Mouse (Mus musculus): ENCODE measurements around the gene Crhr1. TPM values are rescaled to one million over a fixed set of nuclear protein-coding genes. Genes with fewer than 3 reads are reported as not detected.
A peak's percentile ranks its signal among the peaks of the same experiment; 100 is the strongest.

Crhr1 gene
- polyA plus RNA-seq, 1 experiment from 2014 or later, result not detected

DNA sequence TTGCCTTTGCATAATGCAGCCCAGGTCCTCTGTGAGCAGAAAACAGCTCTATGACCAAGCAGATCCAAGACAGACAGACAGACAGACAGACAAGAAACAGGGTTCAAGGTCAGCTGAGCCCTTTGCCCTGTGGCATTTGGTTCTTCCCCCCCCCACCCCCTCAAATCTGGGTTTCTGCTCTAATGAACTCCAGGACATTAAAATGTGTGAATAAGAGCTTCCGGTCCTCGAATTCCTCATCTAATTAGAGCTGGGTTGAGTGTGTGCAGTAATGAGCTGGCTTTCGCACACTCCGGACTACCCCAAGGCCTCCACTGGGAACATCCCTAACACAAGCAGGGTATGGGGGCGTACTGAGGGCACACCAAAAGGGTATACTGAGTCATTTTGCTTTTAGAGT is 18.3 kb downstream of the Crhr1 start:
- no peak for ATAC-seq (replicated peaks; ENCODE audit: insufficient number of reproducible peaks, low FRiP score, low TSS enrichment)
- Histone ChIP-seq H3K27me3 (ENCODE audit: control insufficient read depth, insufficient read depth, low read length) (peaks cover 2% of the 10 kb centered on the region; the same call in 1 of the 2 replicates), H3K36me3 (ENCODE audit: control insufficient read depth, insufficient read depth, low read length) (no peaks in the 10 kb centered on the region)

DNA sequence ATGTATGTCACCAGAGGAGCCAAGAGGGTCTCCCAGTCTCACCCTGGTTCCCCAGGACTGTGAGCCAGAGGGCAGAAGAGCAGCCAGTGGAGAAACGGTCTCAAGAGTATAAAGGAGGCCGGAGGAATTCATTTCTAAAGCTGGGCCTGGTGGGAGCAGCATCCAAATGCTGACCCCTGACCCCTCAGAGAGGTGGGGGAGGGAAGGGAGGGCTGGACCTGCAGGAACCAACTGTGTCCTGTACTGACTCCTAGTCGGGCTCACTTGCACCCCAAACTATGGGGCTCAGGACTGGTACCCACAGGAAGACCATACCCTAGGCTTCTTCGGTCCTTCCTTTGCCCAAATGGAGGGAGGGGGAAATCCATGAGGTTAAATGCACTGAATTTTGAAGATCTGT is 21.7 kb downstream of the Crhr1 start:
- Histone ChIP-seq H3K9me3 (replicated peaks; ENCODE audit: control insufficient read depth, low read length) (no peaks in the 10 kb centered on the region), H3K4me1 (ENCODE audit: control insufficient read depth, insufficient read depth, low read length) (no peaks in the 10 kb centered on the region), H3K27me3 (ENCODE audit: control insufficient read depth, insufficient read depth, low read length) (peaks cover 15% of the 10 kb centered on the region), H3K36me3 (ENCODE audit: control insufficient read depth, insufficient read depth, low read length) (no peaks in the 10 kb centered on the region), H3K27ac (ENCODE audit: low read depth, low read length) (no peak overlapping the region), H3K9ac (ENCODE audit: low read depth, low read length) (no peak overlapping the region), H3K4me3 (ENCODE audit: low read depth, low read length) (no peak overlapping the region), H3K4me2 (no peak overlapping the region)
- WGBS (ENCODE audit: insufficient replicate concordance), result 56% methylated on average over 4 of the region's 4 CpGs
- no peak for ATAC-seq (replicated peaks; ENCODE audit: insufficient number of reproducible peaks, low FRiP score, low TSS enrichment)

More for the DNA sequence above, 18.3 kb downstream of the Crhr1 start:
- H3K9me3 ChIP-seq (replicated peaks; ENCODE audit: control insufficient read depth, low read length), result no peaks in the 10 kb centered on the region
- H3K4me1 ChIP-seq (ENCODE audit: control insufficient read depth, insufficient read depth, low read length), result no peaks in the 10 kb centered on the region
- H3K4me2 ChIP-seq, result no peak overlapping the region
- H3K4me3 ChIP-seq (ENCODE audit: low read depth, low read length), result no peak overlapping the region
- H3K9ac ChIP-seq (ENCODE audit: low read depth, low read length), result no peak overlapping the region
- WGBS (ENCODE audit: insufficient replicate concordance), result 76% methylated on average over 5 of the region's 5 CpGs
- no peak overlapping the region for H3K27ac ChIP-seq (ENCODE audit: low read depth, low read length)

DNA sequence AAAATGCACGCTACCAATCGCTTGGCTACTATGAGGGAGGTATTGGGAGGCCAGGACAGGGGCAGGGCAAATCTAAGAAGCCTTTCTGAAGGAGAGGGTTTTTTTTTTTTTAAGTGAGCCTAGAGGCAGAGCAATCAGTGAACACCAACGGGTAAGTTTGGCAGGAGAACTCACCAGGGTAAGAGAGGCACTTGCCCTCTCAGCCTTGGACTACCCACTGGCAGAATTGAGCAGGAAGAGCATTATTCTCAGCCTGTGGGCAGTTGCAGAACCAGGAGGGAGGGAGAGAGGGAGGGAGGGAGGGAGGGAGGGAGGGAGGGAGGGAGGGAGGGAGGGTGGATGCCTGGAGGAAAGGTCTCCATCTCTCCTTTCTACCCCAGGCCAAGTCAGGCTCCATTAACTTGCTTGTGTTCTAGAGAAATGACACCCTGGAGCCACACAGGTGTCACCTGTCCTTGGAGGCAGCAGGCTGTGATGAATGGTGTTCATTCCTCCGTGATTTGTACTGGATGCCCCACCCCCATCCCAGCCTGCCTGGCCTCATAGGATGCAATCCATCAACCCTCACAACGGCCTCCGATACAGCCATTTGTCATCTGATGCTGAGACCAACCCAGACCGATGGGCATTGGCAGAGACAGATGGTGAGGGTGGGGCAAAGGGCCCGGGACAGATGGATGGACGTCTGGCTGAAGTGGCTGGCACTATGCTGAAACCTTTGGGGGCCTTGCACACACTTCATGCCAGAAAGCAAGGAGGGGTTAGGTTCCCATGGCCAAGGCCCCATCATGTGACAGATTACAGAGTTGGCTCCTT is 22.4 kb downstream of the Crhr1 start:
- Histone ChIP-seq H3K9ac (ENCODE audit: low read depth, low read length) (no peak overlapping the region), H3K9me3 (replicated peaks; ENCODE audit: control insufficient read depth, low read length) (no peaks in the 10 kb centered on the region), H3K36me3 (ENCODE audit: control insufficient read depth, insufficient read depth, low read length) (no peaks in the 10 kb centered on the region), H3K4me3 (ENCODE audit: low read depth, low read length) (no peak overlapping the region), H3K4me2 (no peak overlapping the region), H3K27ac (ENCODE audit: low read depth, low read length) (no peak overlapping the region), H3K27me3 (ENCODE audit: control insufficient read depth, insufficient read depth, low read length) (peaks cover 21% of the 10 kb centered on the region), H3K4me1 (ENCODE audit: control insufficient read depth, insufficient read depth, low read length) (no peaks in the 10 kb centered on the region)
- no peak for ATAC-seq (replicated peaks; ENCODE audit: insufficient number of reproducible peaks, low FRiP score, low TSS enrichment)
- 44% methylated on average over 9 of the region's 9 CpGs for WGBS (ENCODE audit: insufficient replicate concordance)

DNA sequence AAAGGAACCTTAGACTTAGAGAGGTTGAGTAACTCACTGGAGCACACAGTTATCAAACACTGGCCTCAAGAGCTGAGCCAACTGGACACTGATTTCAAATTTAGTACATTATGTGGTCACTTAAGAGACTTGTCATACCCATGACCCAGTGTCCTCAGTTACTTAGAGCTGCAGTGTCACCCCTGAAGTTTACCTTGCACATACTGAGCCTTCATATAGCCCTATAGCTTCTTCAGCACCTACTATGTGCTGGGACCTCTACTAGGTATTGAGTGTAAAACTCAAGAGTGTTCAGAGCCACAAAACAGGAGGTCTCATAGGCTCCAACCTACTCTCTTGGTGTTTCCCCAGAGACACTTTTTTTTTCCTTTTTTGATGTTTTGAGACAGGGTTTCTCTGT is 23.2 kb downstream of the Crhr1 start:
- no peaks in the 10 kb centered on the region for H3K36me3 ChIP-seq (ENCODE audit: control insufficient read depth, insufficient read depth, low read length)
- ATAC-seq (replicated peaks; ENCODE audit: insufficient number of reproducible peaks, low FRiP score, low TSS enrichment), result no peak
- H3K27me3 ChIP-seq (ENCODE audit: control insufficient read depth, insufficient read depth, low read length), result peaks cover 22% of the 10 kb centered on the region

DNA sequence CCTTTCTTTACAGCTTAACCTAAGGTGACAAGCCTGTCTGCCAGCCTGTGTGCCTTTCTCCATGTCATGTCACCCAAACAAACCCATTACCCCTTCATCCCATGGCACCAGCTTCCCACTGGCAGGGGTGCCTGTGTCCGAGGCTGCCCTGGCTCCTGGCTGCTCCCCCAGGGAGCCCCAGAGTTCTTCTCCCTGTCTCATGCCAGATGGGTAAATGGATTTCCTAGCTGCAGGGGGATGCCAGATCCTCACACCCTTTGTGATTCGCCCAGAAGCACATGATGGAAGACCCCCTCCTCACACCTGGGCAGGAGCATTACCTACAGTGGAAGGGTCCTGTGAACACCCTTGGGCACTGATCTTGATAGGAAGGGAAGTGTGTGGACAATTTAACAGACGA is 23.7 kb downstream of the Crhr1 start:
- WGBS (ENCODE audit: insufficient replicate concordance), result 38% methylated on average over 3 of the region's 3 CpGs
- Histone ChIP-seq H3K36me3 (ENCODE audit: control insufficient read depth, insufficient read depth, low read length) (no peaks in the 10 kb centered on the region), H3K4me1 (ENCODE audit: control insufficient read depth, insufficient read depth, low read length) (no peaks in the 10 kb centered on the region), H3K9me3 (replicated peaks; ENCODE audit: control insufficient read depth, low read length) (no peaks in the 10 kb centered on the region), H3K27me3 (ENCODE audit: control insufficient read depth, insufficient read depth, low read length) (peaks cover 22% of the 10 kb centered on the region), H3K27ac (ENCODE audit: low read depth, low read length) (no peak overlapping the region), H3K9ac (ENCODE audit: low read depth, low read length) (no peak overlapping the region), H3K4me3 (ENCODE audit: low read depth, low read length) (no peak overlapping the region), H3K4me2 (no peak overlapping the region)
- no peak for ATAC-seq (replicated peaks; ENCODE audit: insufficient number of reproducible peaks, low FRiP score, low TSS enrichment)

More for the DNA sequence above, 23.2 kb downstream of the Crhr1 start:
- Histone ChIP-seq H3K27ac (ENCODE audit: low read depth, low read length) (no peak overlapping the region), H3K9me3 (replicated peaks; ENCODE audit: control insufficient read depth, low read length) (no peaks in the 10 kb centered on the region), H3K4me2 (no peak overlapping the region), H3K4me3 (ENCODE audit: low read depth, low read length) (no peak overlapping the region), H3K9ac (ENCODE audit: low read depth, low read length) (no peak overlapping the region), H3K4me1 (ENCODE audit: control insufficient read depth, insufficient read depth, low read length) (no peaks in the 10 kb centered on the region)

DNA sequence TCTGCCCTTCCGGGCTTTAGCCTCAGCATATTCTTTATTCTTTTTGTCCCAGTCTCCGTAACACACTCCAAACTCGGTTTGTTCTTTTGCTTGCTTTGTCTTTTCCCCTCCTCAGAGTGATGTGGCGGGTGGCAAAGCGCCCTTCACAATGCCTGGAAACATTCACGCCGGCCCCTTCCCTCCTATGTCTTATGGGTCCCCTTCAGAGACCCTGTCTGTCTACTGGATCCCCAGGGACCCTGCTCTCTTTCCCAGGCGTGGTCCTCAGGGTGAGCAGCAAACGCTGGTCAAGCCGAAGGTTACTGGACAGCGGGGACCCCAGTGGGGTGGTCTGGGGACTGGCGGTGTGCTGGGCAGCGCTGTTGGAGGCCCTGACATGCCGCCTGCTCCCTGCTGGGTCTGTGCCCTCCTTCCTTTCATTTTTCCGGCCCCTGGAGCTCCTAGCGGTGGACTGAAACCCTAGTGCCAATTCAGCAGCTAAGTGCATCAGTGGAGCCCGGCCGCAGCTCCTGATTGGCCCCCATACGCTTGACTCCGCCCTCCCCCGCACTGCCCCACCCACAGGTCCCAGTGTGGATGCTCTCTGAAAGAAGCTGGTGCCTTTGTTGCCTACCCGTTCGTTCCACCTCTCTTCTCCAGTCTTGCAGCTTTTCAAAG is 25.1 kb downstream of the Crhr1 start:
- no peaks in the 10 kb centered on the region for H3K36me3 ChIP-seq (ENCODE audit: control insufficient read depth, insufficient read depth, low read length)
- no peak overlapping the region for H3K27ac ChIP-seq (ENCODE audit: low read depth, low read length)
- H3K4me3 ChIP-seq (ENCODE audit: low read depth, low read length), result peak overlapping the region; percentile 22
- H3K4me2 ChIP-seq, result peak overlapping the region; percentile 55
- 7% methylated on average over 23 of the region's 23 CpGs for WGBS (ENCODE audit: insufficient replicate concordance)
- peaks cover 22% of the 10 kb centered on the region for H3K27me3 ChIP-seq (ENCODE audit: control insufficient read depth, insufficient read depth, low read length)
- H3K9me3 ChIP-seq (replicated peaks; ENCODE audit: control insufficient read depth, low read length), result no peaks in the 10 kb centered on the region
- no peaks in the 10 kb centered on the region for H3K4me1 ChIP-seq (ENCODE audit: control insufficient read depth, insufficient read depth, low read length)
- no peak overlapping the region for H3K9ac ChIP-seq (ENCODE audit: low read depth, low read length)
- 0 out of 2 replicates have a peak, but pooled peaks have one; percentile 58 for ATAC-seq (replicated peaks; ENCODE audit: insufficient number of reproducible peaks, low FRiP score, low TSS enrichment)

DNA sequence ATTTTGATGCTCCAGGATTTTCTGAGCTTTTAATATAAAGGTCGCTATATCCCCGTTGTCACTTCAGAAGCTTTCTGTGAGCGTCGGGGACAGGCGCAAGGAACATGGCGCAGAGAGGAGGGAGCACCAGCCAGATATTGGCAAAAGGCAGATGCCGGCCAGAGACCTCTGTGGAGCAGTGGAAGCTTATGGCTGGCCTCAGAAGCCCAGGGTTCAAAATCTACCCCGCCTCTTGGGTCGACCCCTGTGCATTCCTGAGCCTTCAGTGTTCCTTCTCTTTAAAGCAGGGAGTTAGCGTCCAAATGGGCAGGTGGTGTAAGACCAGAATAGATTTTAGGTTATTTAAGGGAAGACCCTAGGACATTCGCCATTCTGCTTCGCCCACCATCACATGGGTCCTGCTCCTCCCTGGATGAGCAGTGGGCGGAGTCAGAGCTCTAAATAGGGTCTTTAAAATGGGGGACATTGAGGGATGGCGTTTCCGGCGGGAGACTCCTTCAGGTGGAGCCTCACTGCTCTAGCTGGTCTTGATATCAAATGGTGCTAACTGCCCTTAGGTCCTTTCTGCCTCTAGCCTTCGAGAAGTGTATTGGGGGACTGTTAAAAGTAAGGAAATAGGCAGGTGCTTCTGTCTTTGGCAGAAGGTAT is 25.7 kb downstream of the Crhr1 start:
- Histone ChIP-seq H3K9ac (ENCODE audit: low read depth, low read length) (no peak overlapping the region), H3K4me2 (peak overlapping the region; percentile 55), H3K27me3 (ENCODE audit: control insufficient read depth, insufficient read depth, low read length) (peaks cover 22% of the 10 kb centered on the region), H3K4me1 (ENCODE audit: control insufficient read depth, insufficient read depth, low read length) (no peaks in the 10 kb centered on the region), H3K4me3 (ENCODE audit: low read depth, low read length) (0 out of 2 replicates have a peak overlapping the region, but pooled peaks have one; percentile 4), H3K27ac (ENCODE audit: low read depth, low read length) (no peak overlapping the region), H3K9me3 (replicated peaks; ENCODE audit: control insufficient read depth, low read length) (no peaks in the 10 kb centered on the region), H3K36me3 (ENCODE audit: control insufficient read depth, insufficient read depth, low read length) (no peaks in the 10 kb centered on the region)
- 8% methylated on average over 17 of the region's 17 CpGs for WGBS (ENCODE audit: insufficient replicate concordance)
- no peak for ATAC-seq (replicated peaks; ENCODE audit: insufficient number of reproducible peaks, low FRiP score, low TSS enrichment)

DNA sequence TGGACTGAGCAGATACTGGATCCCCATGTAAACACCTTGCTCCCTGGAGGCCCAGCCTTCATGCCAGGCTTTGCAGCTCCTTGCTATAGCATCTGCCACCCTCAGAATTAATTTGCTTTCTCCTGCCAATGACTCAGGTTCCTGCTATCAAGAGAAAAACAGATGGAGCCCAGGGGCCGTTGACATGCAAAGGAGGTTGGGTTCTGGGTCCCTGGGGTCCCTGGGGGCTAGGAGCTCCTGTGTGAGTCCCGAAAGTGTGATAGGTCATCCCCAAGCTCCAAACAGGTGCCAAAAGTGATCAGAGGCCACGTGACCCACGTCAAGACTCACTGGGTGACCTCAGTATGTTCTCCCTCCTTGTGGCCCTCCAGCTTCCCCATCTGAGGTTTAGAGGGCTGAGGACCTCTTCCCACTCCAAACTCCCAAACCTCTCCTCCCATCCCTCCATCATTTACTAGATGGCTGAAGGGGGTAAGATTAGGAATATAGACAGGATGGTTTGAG is 27.2 kb downstream of the Crhr1 start:
- no peak for ATAC-seq (replicated peaks; ENCODE audit: insufficient number of reproducible peaks, low FRiP score, low TSS enrichment)
- Histone ChIP-seq H3K9ac (ENCODE audit: low read depth, low read length) (no peak overlapping the region), H3K27ac (ENCODE audit: low read depth, low read length) (no peak overlapping the region), H3K4me1 (ENCODE audit: control insufficient read depth, insufficient read depth, low read length) (no peaks in the 10 kb centered on the region), H3K4me2 (no peak overlapping the region), H3K36me3 (ENCODE audit: control insufficient read depth, insufficient read depth, low read length) (no peaks in the 10 kb centered on the region), H3K9me3 (replicated peaks; ENCODE audit: control insufficient read depth, low read length) (no peaks in the 10 kb centered on the region), H3K27me3 (ENCODE audit: control insufficient read depth, insufficient read depth, low read length) (peaks cover 22% of the 10 kb centered on the region), H3K4me3 (ENCODE audit: low read depth, low read length) (no peak overlapping the region)
- 74% methylated on average over 4 of the region's 4 CpGs for WGBS (ENCODE audit: insufficient replicate concordance)
